Mouse (Mus musculus): Measurements from ENCODE around the gene Resf1. TPM values are rescaled to one million over a fixed set of nuclear protein-coding genes. Genes with fewer than 3 reads are reported as not detected.
"Not testable (repeated sequence)": the region's sequence is repeated elsewhere in the genome, so short reads cannot be mapped to it uniquely, and the experiment has no call there.

Resf1 gene
- polyA plus RNA-seq (2016; fragmentation: Nextera tagmentation; extraction: Ambion mirVana) = 44.8 and 47.6 TPM in 2 replicates

DNA sequence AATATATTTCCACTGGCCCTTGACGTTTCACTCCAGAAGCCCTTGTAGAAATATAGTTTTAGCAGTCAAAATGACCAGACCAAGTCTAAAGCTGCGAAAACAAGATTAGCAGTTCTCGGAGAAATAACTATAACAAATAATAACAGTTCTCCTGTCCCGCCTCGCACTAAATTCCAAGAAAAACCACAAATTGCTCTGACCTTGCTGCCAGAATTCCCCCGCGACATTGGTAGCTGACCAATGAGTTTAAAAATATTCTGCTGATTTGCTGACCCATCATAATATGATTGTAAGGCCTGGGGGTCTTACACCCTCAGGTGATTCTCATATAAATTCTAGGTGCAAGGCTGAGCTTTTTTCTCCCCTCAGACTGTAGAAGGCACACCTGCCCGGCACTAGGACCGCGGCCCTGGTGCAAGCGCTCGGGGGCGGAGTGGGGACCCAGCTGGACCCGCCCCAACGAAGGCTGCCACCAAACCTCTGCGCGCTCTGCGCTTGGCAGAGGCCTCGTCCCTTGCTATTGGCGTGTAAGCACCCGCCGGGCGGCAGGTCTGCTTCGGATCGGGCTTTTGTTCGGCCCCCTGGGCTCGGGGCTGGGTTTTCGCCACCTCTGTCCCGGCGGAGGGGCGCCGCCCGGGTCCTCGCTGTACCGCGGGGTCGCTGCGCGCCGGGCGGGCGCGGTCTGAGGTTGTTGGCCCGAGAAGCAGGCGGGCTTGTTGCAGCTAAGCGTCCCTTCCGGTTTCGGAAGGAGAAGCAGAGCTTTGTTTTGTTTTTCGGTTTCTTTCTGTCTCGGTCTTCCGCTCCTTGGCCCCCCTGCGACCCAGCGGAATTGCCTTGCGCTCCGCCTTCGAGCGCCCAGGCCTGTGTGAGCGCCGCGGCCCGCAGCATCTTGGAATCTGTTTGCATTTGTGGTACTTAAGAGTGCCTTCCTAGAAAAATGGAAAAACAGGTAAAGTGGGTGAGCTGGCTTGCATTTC lies at the start of gene Resf1:
Resf1 (plus strand) TSS at position 459 of the 977 bp plus-strand sequence.
- ATAC-seq (ENCODE audit: low FRiP score) = peak; percentile 100
- 6% methylated on average over 61 of the region's 61 CpGs for WGBS
- H3K9ac ChIP-seq = peak within 1 kb of the TSS; percentile 93

DNA sequence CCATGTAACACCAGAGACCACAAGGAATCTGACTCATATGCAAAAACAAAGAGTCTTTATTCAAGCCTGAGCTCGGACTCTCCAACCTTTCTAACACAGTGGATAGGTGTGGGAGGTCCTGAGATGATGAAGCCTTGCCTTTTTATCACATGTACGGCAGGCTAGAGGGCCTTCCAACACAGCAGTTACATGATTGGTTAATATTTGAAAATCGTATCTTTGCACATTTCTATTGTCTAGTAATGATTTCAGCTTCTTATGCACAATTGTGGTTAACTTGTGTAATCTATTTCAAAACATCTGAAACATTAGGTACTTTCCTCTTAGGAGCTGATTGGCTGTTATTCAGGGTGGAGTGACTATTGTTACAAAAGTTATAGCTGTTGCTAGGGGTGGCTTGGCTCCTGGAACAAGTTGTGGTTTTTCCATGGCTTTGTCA lies 48.4 kb upstream of the Resf1 start:
- H3K4me1 ChIP-seq = no peaks in the 10 kb centered on the region
- H3K4me2 ChIP-seq = no peak overlapping the region
- ATAC-seq (ENCODE audit: low FRiP score) = no peak
- no peak overlapping the region for H3K9ac ChIP-seq
- no peaks in the 10 kb centered on the region for H3K36me3 ChIP-seq (replicated peaks)
- no peak overlapping the region for H3K27ac ChIP-seq
- H3K4me3 ChIP-seq (replicated peaks) = no peak overlapping the region
- WGBS = 82% methylated on average over 3 of the region's 3 CpGs
- H3K9me3 ChIP-seq = no peaks in the 10 kb centered on the region
- H3K27me3 ChIP-seq = no peaks in the 10 kb centered on the region

More for the DNA sequence above, at the start of gene Resf1:
- Histone ChIP-seq H3K4me1 (peaks cover 13% of the 10 kb centered on the region), H3K9me3 (no peaks in the 10 kb centered on the region), H3K36me3 (replicated peaks) (peaks cover 9% of the 10 kb centered on the region), H3K27ac (peak within 1 kb of the TSS; percentile 98), H3K4me2 (peak within 1 kb of the TSS; percentile 57), H3K4me3 (replicated peaks) (peak within 1 kb of the TSS; percentile 81), H3K27me3 (no peaks in the 10 kb centered on the region)

DNA sequence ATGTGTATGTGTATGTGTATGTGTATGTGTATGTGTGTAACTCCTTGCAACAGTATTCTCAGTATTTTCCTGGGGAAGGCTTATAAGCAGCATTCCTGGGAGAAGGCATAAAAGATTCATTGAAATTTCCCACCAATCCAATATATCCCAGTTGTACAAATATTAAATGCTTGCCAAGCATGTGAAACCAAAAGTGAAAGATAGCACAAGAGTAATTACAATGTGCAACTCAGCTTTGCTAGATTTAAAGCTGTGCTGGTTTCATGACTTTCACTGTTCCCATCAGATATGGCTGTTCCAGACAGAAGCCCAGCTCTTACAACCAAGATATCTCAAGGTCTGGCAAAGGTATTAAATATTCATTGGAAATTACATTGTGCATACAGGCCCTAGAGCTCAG lies 41.3 kb upstream of the Resf1 start:
- H3K27ac ChIP-seq = no peak overlapping the region
- no peaks in the 10 kb centered on the region for H3K36me3 ChIP-seq (replicated peaks)
- H3K4me1 ChIP-seq = no peaks in the 10 kb centered on the region
- ATAC-seq (ENCODE audit: low FRiP score) = no peak
- H3K27me3 ChIP-seq = no peaks in the 10 kb centered on the region
- H3K9ac ChIP-seq = no peak overlapping the region
- no peak overlapping the region for H3K4me2 ChIP-seq
- no peaks in the 10 kb centered on the region for H3K9me3 ChIP-seq
- H3K4me3 ChIP-seq (replicated peaks) = no peak overlapping the region

DNA sequence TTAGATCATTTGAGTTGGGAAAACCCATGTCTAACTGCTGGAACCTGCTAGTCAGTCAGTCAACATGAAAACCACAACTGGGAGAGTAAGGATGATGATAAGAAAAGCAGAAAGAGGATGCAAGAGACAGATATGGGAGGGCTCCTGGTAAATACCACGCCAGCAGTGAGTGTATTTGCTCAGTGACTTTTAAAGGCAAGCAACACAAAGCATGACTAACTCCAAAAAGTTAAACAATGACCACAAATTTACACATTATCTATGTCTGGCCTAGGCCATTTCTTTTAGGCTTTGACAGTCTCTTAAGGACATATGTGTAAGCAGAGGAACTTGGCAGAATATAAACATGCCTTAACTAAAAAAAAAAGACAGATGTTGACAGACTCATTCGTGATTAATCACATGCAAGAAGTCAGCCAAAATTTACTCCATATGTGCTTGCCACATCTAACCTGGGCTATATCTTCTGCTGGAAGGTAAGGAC lies 30.9 kb upstream of the Resf1 start:
- ATAC-seq (ENCODE audit: low FRiP score) = no peak
- H3K4me1 ChIP-seq = no peaks in the 10 kb centered on the region
- H3K4me3 ChIP-seq (replicated peaks) = no peak overlapping the region
- 0 out of 2 replicates have a peak, but pooled peaks cover 5% of the 10 kb centered on the region for H3K9me3 ChIP-seq
- no peaks in the 10 kb centered on the region for H3K27me3 ChIP-seq
- no peak overlapping the region for H3K4me2 ChIP-seq
- H3K9ac ChIP-seq = no peak overlapping the region
- no peak overlapping the region for H3K27ac ChIP-seq
- WGBS = 77% methylated on average over 2 of the region's 2 CpGs
- H3K36me3 ChIP-seq (replicated peaks) = no peaks in the 10 kb centered on the region

DNA sequence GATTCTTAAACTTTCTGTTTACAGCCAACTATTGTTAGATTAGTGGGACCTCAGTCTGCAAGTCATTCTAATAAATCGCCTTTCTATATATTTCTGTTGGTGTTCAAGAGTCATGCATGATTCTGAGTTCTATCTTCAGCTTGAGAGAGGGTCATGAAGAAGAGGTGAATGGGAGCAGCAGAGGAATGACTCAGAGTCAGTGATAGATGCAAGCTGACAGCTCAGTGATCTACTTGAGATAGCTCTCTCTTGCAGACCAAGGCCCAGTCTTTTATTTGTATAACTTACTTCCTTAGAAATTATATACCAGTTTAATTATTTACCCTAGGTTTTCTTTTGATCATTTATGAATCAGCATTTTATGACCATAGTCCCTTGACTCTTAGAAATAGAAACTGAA lies 30.3 kb upstream of the Resf1 start:
- no peak for ATAC-seq (ENCODE audit: low FRiP score)
- Histone ChIP-seq H3K4me2 (no peak overlapping the region), H3K9ac (no peak overlapping the region), H3K36me3 (replicated peaks) (no peaks in the 10 kb centered on the region), H3K4me1 (no peaks in the 10 kb centered on the region), H3K4me3 (replicated peaks) (no peak overlapping the region), H3K9me3 (0 out of 2 replicates have a peak, but pooled peaks cover 5% of the 10 kb centered on the region), H3K27me3 (no peaks in the 10 kb centered on the region), H3K27ac (no peak overlapping the region)
- WGBS = 78% methylated on average over 1 of the region's 1 CpGs

DNA sequence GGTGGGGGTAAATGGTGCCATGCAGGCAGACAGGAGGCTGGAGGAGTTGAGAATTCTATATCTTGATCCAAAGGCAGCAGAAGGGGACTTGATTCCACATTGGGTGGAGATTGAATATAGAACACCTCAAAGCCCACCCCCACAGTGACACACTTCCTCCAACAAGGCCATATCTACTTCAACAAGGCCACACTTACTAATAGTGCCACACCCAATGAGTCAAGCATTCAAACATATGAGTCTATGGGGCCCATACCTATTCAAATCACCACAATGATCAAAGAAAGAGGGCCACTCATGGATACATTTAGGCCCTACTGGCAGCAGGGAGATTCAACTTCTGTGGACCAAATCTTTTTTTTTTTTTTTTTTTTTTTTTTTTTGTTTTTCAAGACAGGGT lies 28.7 kb upstream of the Resf1 start:
- no peaks in the 10 kb centered on the region for H3K4me1 ChIP-seq
- no peak overlapping the region for H3K9ac ChIP-seq
- H3K4me2 ChIP-seq = no peak overlapping the region
- 0 out of 2 replicates have a peak, but pooled peaks cover 5% of the 10 kb centered on the region for H3K9me3 ChIP-seq
- H3K27me3 ChIP-seq = no peaks in the 10 kb centered on the region
- H3K36me3 ChIP-seq (replicated peaks) = no peaks in the 10 kb centered on the region
- no peak overlapping the region for H3K4me3 ChIP-seq (replicated peaks)
- ATAC-seq (ENCODE audit: low FRiP score) = no peak
- H3K27ac ChIP-seq = no peak overlapping the region

DNA sequence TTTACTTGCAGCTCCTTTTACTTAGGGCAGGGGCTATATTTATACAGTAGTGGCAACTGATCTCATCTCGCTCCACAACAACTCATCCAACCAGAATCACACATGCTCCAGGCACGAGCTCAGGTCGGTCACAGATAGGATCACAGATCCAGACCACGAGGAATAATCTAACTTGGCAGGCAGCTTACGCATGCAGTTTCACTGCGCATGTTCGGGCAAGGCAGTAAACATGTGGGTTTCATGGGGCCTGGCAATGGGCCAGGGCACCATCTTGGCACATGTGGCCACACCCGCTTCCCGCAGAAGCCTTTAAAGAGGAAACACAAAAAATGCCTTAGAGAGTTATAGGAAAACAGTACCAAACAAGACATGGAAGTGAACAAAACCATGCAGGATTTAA lies 21.0 kb upstream of the Resf1 start:
- WGBS = 95% methylated on average over 9 of the region's 9 CpGs
- H3K36me3 ChIP-seq (replicated peaks); H3K9ac ChIP-seq: not testable (repeated sequence)

DNA sequence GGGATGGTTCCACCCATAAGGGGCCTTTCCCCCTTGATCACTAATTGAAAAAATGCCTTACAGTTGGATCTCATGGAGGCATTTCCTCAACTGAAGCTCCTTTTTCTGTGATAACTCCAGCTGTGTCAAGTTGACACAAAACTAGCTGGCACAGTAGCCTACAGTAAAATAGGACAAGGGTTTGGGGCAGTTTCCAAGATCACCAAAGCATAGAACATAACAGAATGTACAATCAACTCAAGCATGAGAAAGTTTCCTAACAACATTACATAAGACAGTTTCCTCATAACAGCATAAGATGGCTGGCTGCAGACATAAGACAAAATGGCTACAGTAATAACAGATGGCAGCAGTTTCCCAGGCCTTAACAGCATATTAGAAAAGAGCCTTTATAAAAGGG lies 6.0 kb upstream of the Resf1 start:
- not testable (repeated sequence) for H3K27me3 ChIP-seq; H3K36me3 ChIP-seq (replicated peaks); ATAC-seq (ENCODE audit: low FRiP score); H3K9me3 ChIP-seq; H3K4me3 ChIP-seq (replicated peaks); H3K4me2 ChIP-seq; H3K9ac ChIP-seq; H3K4me1 ChIP-seq; H3K27ac ChIP-seq

More for the DNA sequence above, 21.0 kb upstream of the Resf1 start:
- H3K27ac ChIP-seq; H3K4me2 ChIP-seq; H3K4me3 ChIP-seq (replicated peaks); H3K27me3 ChIP-seq; H3K9me3 ChIP-seq; ATAC-seq (ENCODE audit: low FRiP score); H3K4me1 ChIP-seq: not testable (repeated sequence)

DNA sequence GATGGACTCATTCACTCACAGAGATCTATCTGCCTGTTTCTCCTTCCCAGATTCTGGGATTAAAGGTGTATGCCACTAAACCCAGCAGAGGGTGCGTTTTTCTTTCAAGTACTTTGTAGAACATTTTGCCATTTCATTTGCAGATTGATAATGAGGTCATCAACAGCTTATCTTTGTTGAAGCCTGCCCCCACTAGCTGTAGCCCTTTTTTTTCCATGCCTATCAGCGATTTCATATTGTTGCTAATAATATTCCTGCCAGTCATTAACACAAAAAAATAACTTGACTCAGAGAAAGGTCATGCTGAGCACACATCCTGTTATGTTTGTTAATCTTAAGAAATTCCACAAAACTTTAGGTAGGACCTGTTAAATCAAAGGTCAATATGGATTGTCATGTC lies 2.1 kb upstream of the Resf1 start:
- peaks cover 5% of the 10 kb centered on the region for H3K36me3 ChIP-seq (replicated peaks)
- no peak overlapping the region for H3K4me2 ChIP-seq
- no peak overlapping the region for H3K27ac ChIP-seq
- no peak overlapping the region for H3K9ac ChIP-seq
- H3K27me3 ChIP-seq = no peaks in the 10 kb centered on the region
- H3K9me3 ChIP-seq = no peaks in the 10 kb centered on the region
- ATAC-seq (ENCODE audit: low FRiP score) = no peak
- peaks cover 13% of the 10 kb centered on the region for H3K4me1 ChIP-seq
- H3K4me3 ChIP-seq (replicated peaks) = no peak overlapping the region
- 86% methylated on average over 2 of the region's 2 CpGs for WGBS

DNA sequence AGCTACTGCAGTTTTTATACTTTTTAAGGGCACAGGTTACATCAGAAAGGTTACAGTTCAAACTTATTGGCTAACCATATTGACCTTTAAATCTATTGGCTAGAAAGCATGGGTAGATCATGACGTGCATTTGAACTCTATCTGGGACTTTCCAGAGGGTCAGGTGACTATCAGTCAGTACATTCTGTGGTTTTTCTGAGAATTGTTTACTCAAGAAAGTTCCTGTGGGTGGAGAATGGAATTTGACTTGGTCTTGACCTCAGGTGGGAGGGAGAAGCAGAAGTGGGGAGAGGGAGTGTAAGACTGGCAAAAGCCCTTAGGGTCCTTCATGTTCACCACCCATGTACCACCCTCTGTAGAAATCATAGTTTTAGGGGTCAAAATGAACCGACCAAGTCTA lies 1.4 kb upstream of the Resf1 start:
- Histone ChIP-seq H3K4me1 (peaks cover 13% of the 10 kb centered on the region), H3K9ac (no peak overlapping the region), H3K27me3 (no peaks in the 10 kb centered on the region), H3K9me3 (no peaks in the 10 kb centered on the region), H3K27ac (no peak overlapping the region), H3K36me3 (replicated peaks) (peaks cover 8% of the 10 kb centered on the region), H3K4me3 (replicated peaks) (no peak overlapping the region), H3K4me2 (no peak overlapping the region)
- WGBS = 89% methylated on average over 2 of the region's 2 CpGs
- no peak for ATAC-seq (ENCODE audit: low FRiP score)

DNA sequence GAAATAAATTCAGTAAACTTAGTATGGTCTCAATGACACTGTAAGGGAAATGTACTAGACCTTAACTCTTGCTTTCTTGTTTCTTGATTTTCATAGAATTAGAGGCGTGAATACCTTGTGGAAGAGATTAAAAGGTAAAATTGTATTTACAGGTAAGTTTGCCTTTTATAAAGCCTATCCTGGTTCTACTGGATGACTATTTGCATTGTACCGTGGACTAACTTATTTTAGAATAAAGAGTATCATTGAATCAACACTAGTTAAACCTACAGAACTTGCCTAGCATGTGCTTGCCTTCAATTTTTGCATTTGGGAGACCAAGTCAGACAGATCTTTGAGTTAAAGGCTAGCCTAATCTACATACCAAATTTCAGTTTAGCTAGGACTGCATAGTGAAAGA lies 1.0 kb downstream of the Resf1 start:
- Histone ChIP-seq H3K4me3 (replicated peaks) (peak overlapping the region; percentile 81), H3K9ac (peak overlapping the region; percentile 93; the same call in 1 of the 2 replicates), H3K9me3 (no peaks in the 10 kb centered on the region), H3K27ac (no peak overlapping the region; the same call in 1 of the 2 replicates), H3K4me2 (peak overlapping the region; percentile 57), H3K27me3 (no peaks in the 10 kb centered on the region), H3K4me1 (peaks cover 13% of the 10 kb centered on the region), H3K36me3 (replicated peaks) (peaks cover 18% of the 10 kb centered on the region)
- WGBS = 59% methylated on average over 2 of the region's 2 CpGs
- no peak for ATAC-seq (ENCODE audit: low FRiP score)

DNA sequence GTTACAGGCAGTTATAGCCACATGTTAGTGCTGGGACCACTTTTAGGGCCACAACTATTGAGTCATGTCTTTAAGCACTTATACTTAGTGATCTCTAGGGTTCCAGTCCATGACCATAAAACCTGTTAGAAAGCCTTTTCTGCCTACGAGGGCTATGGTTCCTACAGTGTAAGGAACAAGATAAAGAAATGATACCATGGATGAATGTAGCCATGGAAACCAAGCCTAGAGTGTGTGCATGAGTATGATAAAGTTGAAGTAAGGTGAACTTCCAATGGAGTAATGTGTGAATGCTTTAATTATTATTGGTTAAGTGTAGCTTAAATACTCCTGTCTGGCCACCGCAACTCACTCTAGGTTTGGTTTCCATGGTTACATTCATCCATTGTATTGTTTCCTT lies 1.8 kb downstream of the Resf1 start:
- Histone ChIP-seq H3K4me2 (peak overlapping the region; percentile 57), H3K27me3 (no peaks in the 10 kb centered on the region), H3K9ac (no peak overlapping the region), H3K9me3 (no peaks in the 10 kb centered on the region), H3K4me3 (replicated peaks) (peak overlapping the region; percentile 81), H3K27ac (no peak overlapping the region), H3K4me1 (peaks cover 13% of the 10 kb centered on the region), H3K36me3 (replicated peaks) (peaks cover 26% of the 10 kb centered on the region)
- WGBS = 78% methylated on average over 2 of the region's 2 CpGs
- ATAC-seq (ENCODE audit: low FRiP score) = no peak

DNA sequence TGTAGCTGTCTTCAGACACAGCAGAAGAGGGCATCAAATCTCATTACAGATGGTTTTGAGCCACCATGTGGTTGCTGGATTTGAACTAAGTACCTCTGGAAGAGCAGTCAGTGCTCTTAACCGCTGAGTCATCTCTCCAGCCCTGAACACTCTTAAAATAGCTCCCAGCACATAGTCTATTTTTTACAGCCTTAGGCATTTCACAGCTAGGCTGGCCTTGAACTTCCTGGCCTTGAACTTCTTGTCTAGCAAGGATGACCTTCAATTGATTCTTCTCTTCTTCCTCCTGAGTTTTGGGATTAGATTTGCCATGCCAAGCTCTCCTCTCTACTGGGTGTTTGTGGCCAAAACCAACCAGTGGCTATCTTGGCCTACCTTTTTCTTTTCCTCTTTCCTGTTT lies 2.6 kb downstream of the Resf1 start:
- Histone ChIP-seq H3K27ac (no peak overlapping the region), H3K9ac (no peak overlapping the region), H3K4me1 (peaks cover 13% of the 10 kb centered on the region), H3K9me3 (no peaks in the 10 kb centered on the region), H3K36me3 (replicated peaks) (peaks cover 33% of the 10 kb centered on the region), H3K4me2 (no peak overlapping the region), H3K27me3 (no peaks in the 10 kb centered on the region), H3K4me3 (replicated peaks) (no peak overlapping the region)
- no peak for ATAC-seq (ENCODE audit: low FRiP score)
- WGBS = 97% methylated on average over 1 of the region's 1 CpGs

Measured in forebrain, embryonic 12.5 days (tissue).